Mouse (Mus musculus) cortical plate, adult 2 months (tissue): ENCODE measurements around the gene Mettl25.

Experiments used
- CTCF ChIP-seq: fragments of 200-500 bp; IDR thresholded peaks from 2 replicates; pipeline ENCODE4 v1.5.1; 2011; ENCODE audit warnings: mild to moderate bottlenecking, control low read depth, low read length; ENCODE audit not compliant: insufficient read depth; ENCODE audit errors: extremely low read depth
- POLR2A ChIP-seq: fragments of 200-500 bp; IDR thresholded peaks from 2 replicates; pipeline ENCODE4 v1.6.1; 2011; ENCODE audit warnings: mild to moderate bottlenecking, low read length, control low read depth; ENCODE audit not compliant: insufficient read depth; ENCODE audit errors: extremely low read depth

GRCm38 (mm10) chr10:105801147-105801546 lies 40.0 kb downstream of the Mettl25 start:
- TF ChIP-seq CTCF, result no peak
- no peak for TF ChIP-seq POLR2A
